Mouse (Mus musculus): ENCODE data around the gene Hectd2. TPM values are rescaled to one million over a fixed set of nuclear protein-coding genes. Genes with fewer than 3 reads are reported as not detected.

The Hectd2 gene
- total and polyA plus RNA-seq, 3 experiments: 0.82 to 2.1 (median 1.8) TPM

DNA sequence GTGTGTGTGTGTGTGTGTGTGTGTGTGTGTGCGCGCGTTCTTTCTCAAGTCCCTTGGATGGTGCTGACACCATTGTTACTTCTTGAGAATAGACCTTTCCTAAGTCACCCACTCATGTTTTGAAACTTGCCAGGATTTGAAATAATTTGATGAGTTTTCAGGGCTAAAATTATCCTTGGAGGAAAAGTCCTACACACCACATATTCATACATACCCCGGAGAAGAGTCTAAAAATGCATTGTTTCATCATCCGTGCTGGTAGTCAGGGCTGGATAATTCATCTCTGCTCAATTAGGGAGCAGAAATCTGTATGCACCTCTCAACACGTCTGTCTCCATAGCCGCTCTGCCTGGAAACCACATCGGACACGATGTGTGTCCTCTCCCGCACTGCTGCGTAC lies 17.5 kb upstream of the Hectd2 start:
- Histone ChIP-seq H3K27me3 (ENCODE audit: control insufficient read depth, insufficient read depth, low read length) (no peaks in the 10 kb centered on the region), H3K27ac (no peak overlapping the region), H3K36me3 (ENCODE audit: control insufficient read depth, insufficient read depth, low read length) (no peaks in the 10 kb centered on the region), H3K79me2 (replicated peaks; ENCODE audit: control insufficient read depth, insufficient read depth, low read length) (no peaks in the 10 kb centered on the region), H3K9ac (ENCODE audit: low read depth, low read length) (no peak overlapping the region), H3K4me1 (ENCODE audit: control insufficient read depth, insufficient read depth, low read length) (peaks cover 1% of the 10 kb centered on the region; the same call in 1 of the 2 replicates), H3K4me3 (no peak overlapping the region)
- no peak for DNase-seq
- intact Hi-C loops (cut with DNase I): loop anchor here (5.0 kb wide), 1 partner anchor 200 kb away; the partner anchor contains the start of gene Ppp1r3c
- WGBS: 85% methylated on average over 11 of the region's 11 CpGs
- TF ChIP-seq POLR2A (IDR thresholded peaks at IDR 0.05; ENCODE audit: insufficient read depth, low read depth, low read length) (no peak), EP300 (IDR thresholded peaks at IDR 0.05; ENCODE audit: insufficient read depth, low read depth, low read length) (no peak), CTCF (IDR thresholded peaks at IDR 0.05) (no peak)

- Histone ChIP-seq H3K36me3 (ENCODE audit: control insufficient read depth, insufficient read depth, low read length) (no peaks in the 10 kb centered on the region), H3K27me3 (ENCODE audit: control insufficient read depth, insufficient read depth, low read length) (no peaks in the 10 kb centered on the region), H3K27ac (no peak overlapping the region), H3K9ac (ENCODE audit: low read depth, low read length) (no peak overlapping the region), H3K79me2 (replicated peaks; ENCODE audit: control insufficient read depth, insufficient read depth, low read length) (no peaks in the 10 kb centered on the region), H3K4me3 (no peak overlapping the region), H3K4me1 (ENCODE audit: control insufficient read depth, insufficient read depth, low read length) (peaks cover 1% of the 10 kb centered on the region; the same call in 1 of the 2 replicates)
- WGBS: 3% methylated on average over 4 of the region's 4 CpGs
- intact Hi-C loops (cut with DNase I): loop anchor here (5.0 kb wide), 1 partner anchor 199 kb away; the partner anchor contains the start of gene Ppp1r3c
- TF ChIP-seq EP300 (IDR thresholded peaks at IDR 0.05; ENCODE audit: insufficient read depth, low read depth, low read length): no peak
- TF ChIP-seq CTCF (IDR thresholded peaks at IDR 0.05): peak; percentile 97
- no peak for DNase-seq
Observed at GRCm38 (mm10) chr19:36538528-36538927, 15.9 kb upstream of the Hectd2 start.

- Histone ChIP-seq H3K4me3 (no peak overlapping the region), H3K9ac (ENCODE audit: low read depth, low read length) (no peak overlapping the region), H3K4me1 (ENCODE audit: control insufficient read depth, insufficient read depth, low read length) (no peaks in the 10 kb centered on the region; the same call in 1 of the 2 replicates), H3K36me3 (ENCODE audit: control insufficient read depth, insufficient read depth, low read length) (no peaks in the 10 kb centered on the region), H3K27ac (no peak overlapping the region), H3K79me2 (replicated peaks; ENCODE audit: control insufficient read depth, insufficient read depth, low read length) (no peaks in the 10 kb centered on the region), H3K27me3 (ENCODE audit: control insufficient read depth, insufficient read depth, low read length) (no peaks in the 10 kb centered on the region)
- WGBS: 91% methylated on average over 2 of the region's 2 CpGs
- no peak for DNase-seq
- intact Hi-C loops (cut with DNase I): loop anchor here (5.0 kb wide), 1 partner anchor 198 kb away; the partner anchor contains the start of gene Ppp1r3c
- no peak for TF ChIP-seq CTCF (IDR thresholded peaks at IDR 0.05)
- no peak for TF ChIP-seq POLR2A (IDR thresholded peaks at IDR 0.05; ENCODE audit: insufficient read depth, low read depth, low read length)
- TF ChIP-seq EP300 (IDR thresholded peaks at IDR 0.05; ENCODE audit: insufficient read depth, low read depth, low read length): no peak
Observed at GRCm38 (mm10) chr19:36539311-36539710, 15.1 kb upstream of the Hectd2 start.

DNA sequence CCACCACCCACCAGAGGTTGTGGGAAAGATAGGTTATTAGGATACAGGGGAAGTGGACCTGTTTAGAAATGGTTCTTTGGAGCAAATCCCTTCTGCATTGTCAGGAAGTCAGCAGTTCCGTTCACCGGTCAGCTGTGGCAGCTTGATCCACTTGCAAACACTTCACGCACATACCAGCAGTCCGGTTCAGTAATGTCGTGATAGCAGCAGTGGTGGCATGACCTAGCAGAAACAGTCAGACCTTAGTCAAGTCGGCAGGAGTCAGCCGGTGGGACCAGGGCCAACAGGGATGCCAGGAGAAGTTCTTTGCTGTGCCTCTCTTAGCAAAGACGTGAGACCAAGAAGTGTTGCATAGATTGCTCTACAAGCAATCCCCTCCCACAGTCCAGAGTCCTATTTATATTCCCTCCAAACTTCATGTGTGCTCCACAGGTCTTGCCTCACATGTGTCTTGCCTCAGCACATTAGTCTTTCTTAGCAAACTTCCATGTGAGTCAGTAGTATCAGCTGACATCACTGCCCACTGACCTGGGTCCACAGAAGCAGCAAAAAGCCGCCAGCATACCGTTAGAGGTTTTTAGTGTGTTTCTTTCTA lies 14.3 kb upstream of the Hectd2 start:
- no peak overlapping the region for H3K9ac ChIP-seq (ENCODE audit: low read depth, low read length)
- no peaks in the 10 kb centered on the region for H3K36me3 ChIP-seq (ENCODE audit: control insufficient read depth, insufficient read depth, low read length)
- H3K79me2 ChIP-seq (replicated peaks; ENCODE audit: control insufficient read depth, insufficient read depth, low read length): no peaks in the 10 kb centered on the region
- 30% methylated on average over 10 of the region's 10 CpGs for WGBS
- intact Hi-C loops (cut with DNase I): no loop called here
- no peak for DNase-seq
- H3K4me3 ChIP-seq: no peak overlapping the region
- TF ChIP-seq CTCF (IDR thresholded peaks at IDR 0.05) (no peak), POLR2A (IDR thresholded peaks at IDR 0.05; ENCODE audit: insufficient read depth, low read depth, low read length) (no peak), EP300 (IDR thresholded peaks at IDR 0.05; ENCODE audit: insufficient read depth, low read depth, low read length) (no peak)
- H3K4me1 ChIP-seq (ENCODE audit: control insufficient read depth, insufficient read depth, low read length): no peaks in the 10 kb centered on the region; the same call in 1 of the 2 replicates
- no peak overlapping the region for H3K27ac ChIP-seq
- H3K27me3 ChIP-seq (ENCODE audit: control insufficient read depth, insufficient read depth, low read length): peaks cover 3% of the 10 kb centered on the region; the same call in 1 of the 2 replicates

DNA sequence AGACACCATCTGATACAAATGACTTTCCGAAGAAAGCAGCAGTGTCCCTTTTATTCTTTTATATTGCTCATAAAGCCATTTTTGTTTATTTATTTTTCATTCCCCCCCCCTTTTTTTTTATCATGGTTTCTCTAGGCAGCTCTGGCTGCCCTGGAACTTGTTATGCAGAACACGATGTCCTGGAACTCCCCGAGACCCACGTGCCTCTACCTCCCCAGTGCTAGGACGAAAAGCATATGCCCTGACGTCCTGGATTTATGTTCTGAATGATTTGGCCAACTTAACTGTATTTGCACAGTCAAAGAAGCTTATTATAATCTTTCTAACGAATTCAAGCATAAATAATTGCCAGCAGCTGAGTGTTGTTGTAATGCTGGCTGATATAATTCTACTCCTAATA lies 13.7 kb upstream of the Hectd2 start:
- DNase-seq: no peak
- intact Hi-C loops (cut with DNase I): no loop called here
- no peak overlapping the region for H3K27ac ChIP-seq
- H3K4me1 ChIP-seq (ENCODE audit: control insufficient read depth, insufficient read depth, low read length): no peaks in the 10 kb centered on the region; the same call in 1 of the 2 replicates
- H3K9ac ChIP-seq (ENCODE audit: low read depth, low read length): no peak overlapping the region
- H3K27me3 ChIP-seq (ENCODE audit: control insufficient read depth, insufficient read depth, low read length): peaks cover 3% of the 10 kb centered on the region; the same call in 1 of the 2 replicates
- WGBS: 74% methylated on average over 7 of the region's 7 CpGs
- no peaks in the 10 kb centered on the region for H3K79me2 ChIP-seq (replicated peaks; ENCODE audit: control insufficient read depth, insufficient read depth, low read length)
- no peak overlapping the region for H3K4me3 ChIP-seq
- TF ChIP-seq CTCF (IDR thresholded peaks at IDR 0.05): no peak
- no peaks in the 10 kb centered on the region for H3K36me3 ChIP-seq (ENCODE audit: control insufficient read depth, insufficient read depth, low read length)

GRCm38 (mm10) chr19:36553561-36554045 lies 836 bp upstream of the Hectd2 start:
- 2% methylated on average over 20 of the region's 20 CpGs for WGBS

More at GRCm38 (mm10) chr19:36553561-36554045, 836 bp upstream of the Hectd2 start:
- no peaks in the 10 kb centered on the region for H3K27me3 ChIP-seq (ENCODE audit: control insufficient read depth, insufficient read depth, low read length)
- H3K9ac ChIP-seq (ENCODE audit: low read depth, low read length): peak overlapping the region; percentile 87
- intact Hi-C loops (cut with DNase I): loop anchor here (2.0 to 5.0 kb wide), 2 partner anchors 146 to 183 kb away; partner anchors contain the start of gene Ppp1r3c
- DNase-seq: no peak
- peak overlapping the region; percentile 93 for H3K27ac ChIP-seq
- no peaks in the 10 kb centered on the region for H3K36me3 ChIP-seq (ENCODE audit: control insufficient read depth, insufficient read depth, low read length)
- peak overlapping the region; percentile 95 for H3K4me3 ChIP-seq
- TF ChIP-seq POLR2A (IDR thresholded peaks at IDR 0.05; ENCODE audit: insufficient read depth, low read depth, low read length): no peak
- TF ChIP-seq CTCF (IDR thresholded peaks at IDR 0.05): no peak
- no peak for TF ChIP-seq EP300 (IDR thresholded peaks at IDR 0.05; ENCODE audit: insufficient read depth, low read depth, low read length)
- no peaks in the 10 kb centered on the region for H3K79me2 ChIP-seq (replicated peaks; ENCODE audit: control insufficient read depth, insufficient read depth, low read length)
- no peaks in the 10 kb centered on the region for H3K4me1 ChIP-seq (ENCODE audit: control insufficient read depth, insufficient read depth, low read length)
